Mouse (Mus musculus): ENCODE results near the gene Gtf2e1.

GRCm38 (mm10) chr16:37469595-37469994 lies 70.0 kb downstream of the Gtf2e1 start:
- TF ChIP-seq CTCF (IDR thresholded peaks at IDR 0.05; ENCODE audit: borderline replicate concordance, insufficient read depth, low read depth, low read length) (no peak), POLR2A (IDR thresholded peaks at IDR 0.05; ENCODE audit: borderline replicate concordance, insufficient read depth, low read length) (no peak)
